Comparison of ENCODE assay signal across 11 mouse cellular contexts in genomic region chr16:98022657-98023345, GRCm38 (mm10). TPM values are rescaled to one million over a fixed set of nuclear protein-coding genes. Genes with fewer than 3 reads are reported as not detected.
DNase-seq lines count a peak whose midpoint lies in the region; ATAC-seq and TF ChIP-seq lines count a peak whose summit lies in the region.
"Had no signal": no experiment of that assay in that cellular context is flagged by ENCODE, and none has a peak within 500 bp of the region (broad histone marks: within the 10 kb centered on the region; RNA-seq: fewer than 3 reads in every experiment).

No protein-coding gene starts in this region.

- no peak overlapping the region for H3K9ac ChIP-seq in CH12.LX (ENCODE audit: insufficient read depth, low read depth)
- H3K9ac ChIP-seq: heart, embryonic 15.5 days; limb, embryonic 15.5 days had no signal

- no peaks in the 10 kb centered on the region for H3K36me3 ChIP-seq in kidney, adult 2 months (ENCODE audit: control insufficient read depth, insufficient read depth, low read length)
- H3K36me3 ChIP-seq in CH12.LX (replicated peaks in 1 of 2; ENCODE audit: control insufficient read depth in 1 of 2, insufficient read depth in 1 of 2, low read length in 1 of 2): peaks cover 6 to 43% of the 10 kb centered on the region in 2 experiments

- dilution Hi-C loops in CH12.LX (cut with MboI; ENCODE audit: extremely low pct_ligation_motif_present, extremely low pct_unique_long_range_greater_than_20kb, low sequenced_read_pairs): no loop called here

- no peak for TF ChIP-seq POLR2A in kidney, adult 2 months (IDR thresholded peaks at IDR 0.05; ENCODE audit: low read depth, low read length)
- no peak for TF ChIP-seq POLR2A in CH12.LX (IDR thresholded peaks at IDR 0.05; ENCODE audit: low read depth, low read length)

- H3K27ac ChIP-seq in kidney, adult 2 months (ENCODE audit: insufficient read depth, low read depth, low read length): no peak overlapping the region
- H3K27ac ChIP-seq in CH12.LX (ENCODE audit: insufficient read depth, low read depth): no peak overlapping the region
- H3K27ac ChIP-seq: heart, embryonic 15.5 days; limb, embryonic 15.5 days had no signal

- in situ Hi-C loops in CH12.LX (cut with MboI; ENCODE audit: low pct_ligation_motif_present, low pct_unique_long_range_greater_than_20kb, low sequenced_read_pairs): no loop called here

- H3K4me2 ChIP-seq in CH12.LX (ENCODE audit: insufficient read depth, low read depth, poor library complexity, severe bottlenecking): no peak overlapping the region
- H3K4me2 ChIP-seq: heart, embryonic 15.5 days; limb, embryonic 15.5 days had no signal

- no peak for TF ChIP-seq EP300 in CH12.LX (IDR thresholded peaks at IDR 0.05; ENCODE audit: low read length)

- peak; percentile 64 for TF ChIP-seq RAD21 in CH12.LX (IDR thresholded peaks at IDR 0.05; ENCODE audit: low read depth, low read length)

- no peaks in the 10 kb centered on the region for H3K27me3 ChIP-seq in kidney, adult 2 months (replicated peaks; ENCODE audit: control insufficient read depth, insufficient read depth, low read length)
- H3K27me3 ChIP-seq in CH12.LX (replicated peaks): no peaks in the 10 kb centered on the region
- H3K27me3 ChIP-seq: heart, embryonic 15.5 days; limb, embryonic 15.5 days had no signal

- TF ChIP-seq CTCF in kidney, adult 2 months (conservative IDR thresholded peaks at IDR 0.05; ENCODE audit: insufficient read depth, insufficient read length, low read depth, low read length): peak; percentile 38
- peak in 1 of 2 experiments; percentile 60; a peak in 2 of 4 replicates for TF ChIP-seq CTCF in CH12.LX (conservative IDR thresholded peaks at IDR 0.05 in 1 of 2, IDR thresholded peaks at IDR 0.05 in 1 of 2; ENCODE audit: low read depth in 2 of 2, low read length in 2 of 2)

- peaks cover 13% of the 10 kb centered on the region for H3K9me3 ChIP-seq in CH12.LX (replicated peaks; ENCODE audit: low read length)

- 83% methylated on average over 2 of the region's 2 CpGs for WGBS in kidney, adult 2 months

- no peak overlapping the region for H3K4me3 ChIP-seq in kidney, adult 2 months (ENCODE audit: insufficient read depth, low read depth, low read length)
- no peak overlapping the region for H3K4me3 ChIP-seq in CH12.LX (replicated peaks in 1 of 3; ENCODE audit: low read depth in 2 of 3, low read length in 2 of 3, poor library complexity in 1 of 3)
- H3K4me3 ChIP-seq: heart, embryonic 15.5 days; limb, embryonic 15.5 days had no signal

- ATAC-seq in megakaryocyte, adult 5-6 weeks (ENCODE audit: poor library complexity, severe bottlenecking): peak; percentile 51; the same call in 1 of the 2 replicates

- no peaks in the 10 kb centered on the region for H3K4me1 ChIP-seq in kidney, adult 2 months (ENCODE audit: control insufficient read depth, insufficient read depth, low read length)
- no peaks in the 10 kb centered on the region for H3K4me1 ChIP-seq in CH12.LX (ENCODE audit: control insufficient read depth in 1 of 2, insufficient read depth in 2 of 2)
- H3K4me1 ChIP-seq: heart, embryonic 15.5 days; limb, embryonic 15.5 days had no signal

- H3K79me2 ChIP-seq in CH12.LX (replicated peaks; ENCODE audit: control insufficient read depth, extremely low read depth, insufficient read depth, poor library complexity, severe bottlenecking): no peaks in the 10 kb centered on the region

- no peak for DNase-seq in kidney, adult 2 months
- DNase-seq in kidney, adult 9 months: no peak
- peak; percentile 81 for DNase-seq in CH12.LX (ENCODE audit: extremely low read depth)
- peak; percentile 45 for DNase-seq in c-Kit-negative CD71-positive TER-119-positive erythroid progenitor cells, embryonic 14.5 days (ENCODE audit: low read depth, low spot score)
- DNase-seq in spleen, postnatal 36 days (ENCODE audit: low spot score in 2 of 2): no peak
- DNase-seq in cerebellum, adult 9-11 months: no peak
- no peak for DNase-seq in thymus, adult 18-20 months
- DNase-seq: cerebellum, adult 18-20 months had no signal

TF ChIP-seq in CH12.LX, 34 proteins besides CTCF, POLR2A, EP300 and RAD21:
- TF ChIP-seq HCFC1 (IDR thresholded peaks at IDR 0.05; ENCODE audit: low read depth, low read length) (no peak), ZNF384 (IDR thresholded peaks at IDR 0.05; ENCODE audit: low read depth, low read length) (peak; percentile 52; the same call in 1 of the 2 replicates), SIN3A (IDR thresholded peaks at IDR 0.05; ENCODE audit: low read length) (no peak), GABPA (IDR thresholded peaks at IDR 0.05; ENCODE audit: insufficient replicate concordance, low read depth, low read length) (no peak), SMC3 (IDR thresholded peaks at IDR 0.05; ENCODE audit: low read depth, low read length) (peak; percentile 36; the same call in 1 of the 2 replicates), MAX (IDR thresholded peaks at IDR 0.05; ENCODE audit: low read length) (no peak), MAFK (IDR thresholded peaks at IDR 0.05; ENCODE audit: insufficient replicate concordance, low read length) (no peak), MXI1 (IDR thresholded peaks at IDR 0.05; ENCODE audit: low read depth, low read length) (no peak), UBTF (IDR thresholded peaks at IDR 0.05; ENCODE audit: low read depth, low read length) (no peak), TBP (conservative IDR thresholded peaks at IDR 0.05; ENCODE audit: low read depth, low read length) (no peak), ZKSCAN1 (IDR thresholded peaks at IDR 0.05; ENCODE audit: borderline replicate concordance, low read depth, low read length) (no peak), USF1 (IDR thresholded peaks at IDR 0.05; ENCODE audit: low read depth, low read length) (no peak), ZC3H11A (IDR thresholded peaks at IDR 0.05; ENCODE audit: low read depth, low read length) (0 out of 2 replicates have a peak, but pooled peaks have one; percentile 1), NRF1 (IDR thresholded peaks at IDR 0.05; ENCODE audit: low read depth, low read length) (0 out of 2 replicates have a peak, but pooled peaks have one; percentile 5), CHD1 (IDR thresholded peaks at IDR 0.05; ENCODE audit: low read depth, low read length) (no peak), MAZ (IDR thresholded peaks at IDR 0.05; ENCODE audit: low read depth, low read length) (no peak)

RNA-seq across cellular contexts. Expression of gene B230307C23Rik, which starts 25.7 kb away (rescaled TPM):
- 4.2 and 4.3 TPM in 2 replicates for polyA plus RNA-seq in kidney, adult 2 months (2012; rRNA removed)
- total RNA-seq in CH12.LX (2012; rRNA removed) (50.8 and 60.9 TPM in 2 replicates), CH12.LX (2014; rRNA removed) (53.3 and 58.9 TPM in 2 replicates)
- polyA plus RNA-seq in CH12.LX (2012; ENCODE audit: insufficient read length, low read depth): 48.7 and 50.7 TPM in 2 replicates
- 18.9 and 35.4 TPM in 2 replicates for total RNA-seq in megakaryocyte, adult 5-6 weeks (2015)
- 26.6 and 85.3 TPM in 2 replicates for total RNA-seq in megakaryocyte, adult 5-6 weeks (2017)

RNA-seq across cellular contexts. Expression of gene A630089N07Rik, which starts 59.4 kb away (rescaled TPM):
- polyA plus RNA-seq in kidney, adult 2 months (2012; rRNA removed): 0.72 and 0.91 TPM in 2 replicates
- total RNA-seq in CH12.LX (2012; rRNA removed) (27.2 and 40.0 TPM in 2 replicates), CH12.LX (2014; rRNA removed) (23.5 and 37.1 TPM in 2 replicates)
- polyA plus RNA-seq in CH12.LX (2012; ENCODE audit: insufficient read length, low read depth): 21.3 and 26.0 TPM in 2 replicates
- total RNA-seq in megakaryocyte, adult 5-6 weeks (2015): 12.4 and 12.8 TPM in 2 replicates
- total RNA-seq in megakaryocyte, adult 5-6 weeks (2017): 10.3 and 13.7 TPM in 2 replicates

Comparison
In these comparisons a context has a peak if more than half of its experiments do, and no peak if none do; other contexts are left out.
1. DNase-seq: peak in CH12.LX (single experiment) and c-Kit-negative CD71-positive TER-119-positive erythroid progenitor cells, embryonic 14.5 days (single experiment); none in kidney, adult 2 months (single experiment), kidney, adult 9 months (single experiment), spleen, postnatal 36 days (0 of 2), cerebellum, adult 9-11 months (single experiment) and thymus, adult 18-20 months (0 of 2).